Comparison of ENCODE assay signal across 29 mouse cellular contexts in the genomic region with DNA sequence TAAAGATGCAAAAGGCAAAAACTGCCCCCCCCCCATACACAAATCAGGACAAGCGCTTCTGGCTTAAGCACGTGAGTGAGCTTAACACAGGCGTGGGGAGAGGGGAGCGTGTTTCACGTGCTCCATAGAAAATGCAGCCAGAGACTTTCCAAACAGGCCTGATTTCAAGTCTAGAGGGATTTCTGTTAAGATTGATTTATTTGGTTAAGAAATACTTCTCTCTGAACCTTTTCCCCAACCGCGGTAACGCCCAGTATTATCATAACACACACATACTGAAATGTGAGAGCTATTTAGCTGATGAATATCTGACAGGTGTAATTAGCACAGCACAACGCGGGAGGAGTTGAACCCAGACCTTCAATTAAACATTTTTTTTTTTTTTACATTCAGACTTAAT. TPM values are rescaled to one million over a fixed set of nuclear protein-coding genes. Genes with fewer than 3 reads are reported as not detected.
DNase-seq lines count a peak whose midpoint lies in the region; ATAC-seq and TF ChIP-seq lines count a peak whose summit lies in the region.
"Had no signal": no experiment of that assay in that cellular context is flagged by ENCODE, and none has a peak within 500 bp of the region (broad histone marks: within the 10 kb centered on the region; RNA-seq: fewer than 3 reads in every experiment).

No protein-coding gene starts in this region.

- no peak overlapping the region for H3K9ac ChIP-seq in stomach, embryonic 14.5 days (replicated peaks; ENCODE audit: low read depth, low read length)
- H3K9ac ChIP-seq: liver, postnatal 0 days; neural tube, embryonic 12.5 days had no signal

- H3K4me2 ChIP-seq in stomach, embryonic 14.5 days (replicated peaks; ENCODE audit: low read depth, low read length) = no peak overlapping the region
- H3K4me2 ChIP-seq: midbrain, embryonic 11.5 days; neural tube, embryonic 12.5 days had no signal

- TF ChIP-seq POLR2A in kidney, adult 2 months (IDR thresholded peaks at IDR 0.05; ENCODE audit: low read depth, low read length) = no peak

- peak overlapping the region; percentile 29; the same call in 1 of the 2 replicates for H3K27ac ChIP-seq in left cerebral cortex, adult 2 months
- H3K27ac ChIP-seq in stomach, embryonic 14.5 days (ENCODE audit: low read length) = no peak overlapping the region
- H3K27ac ChIP-seq in kidney, adult 2 months (ENCODE audit: insufficient read depth, low read depth, low read length) = no peak overlapping the region
- H3K27ac ChIP-seq: neural tube, embryonic 12.5 days had no signal

- peak; percentile 70 for ATAC-seq in stomach, embryonic 14.5 days (ENCODE audit: insufficient number of reproducible peaks, insufficient read depth, low FRiP score, low read depth)
- ATAC-seq: activated CD4-positive, CD25-positive, alpha-beta regulatory T cell, adult 4 months; CD4-positive, CD25-positive, alpha-beta regulatory T cell, adult 4 months; hindbrain, embryonic 16.5 days; intestine, postnatal 0 days; liver, postnatal 0 days had no signal

- H3K27me3 ChIP-seq in stomach, embryonic 14.5 days (ENCODE audit: control insufficient read depth, insufficient read depth, low read length) = no peaks in the 10 kb centered on the region
- no peaks in the 10 kb centered on the region for H3K27me3 ChIP-seq in kidney, adult 2 months (replicated peaks; ENCODE audit: control insufficient read depth, insufficient read depth, low read length)
- H3K27me3 ChIP-seq: neural tube, embryonic 12.5 days had no signal

- 0 out of 2 replicates have a peak, but pooled peaks cover 8% of the 10 kb centered on the region for H3K36me3 ChIP-seq in stomach, embryonic 14.5 days (ENCODE audit: control insufficient read depth, insufficient read depth, low read length)
- no peaks in the 10 kb centered on the region for H3K36me3 ChIP-seq in kidney, adult 2 months (ENCODE audit: control insufficient read depth, insufficient read depth, low read length)

- H3K4me3 ChIP-seq in left cerebral cortex, adult 2 months = no peak overlapping the region
- no peak overlapping the region for H3K4me3 ChIP-seq in stomach, embryonic 14.5 days (ENCODE audit: low read depth, low read length)
- no peak overlapping the region for H3K4me3 ChIP-seq in kidney, adult 2 months (ENCODE audit: insufficient read depth, low read depth, low read length)
- H3K4me3 ChIP-seq: neural tube, embryonic 12.5 days had no signal

- WGBS in stomach, embryonic 14.5 days = 15% methylated on average over 10 of the region's 10 CpGs
- 61% methylated on average over 10 of the region's 10 CpGs for WGBS in kidney, adult 2 months

- H3K4me1 ChIP-seq in stomach, embryonic 14.5 days (ENCODE audit: control insufficient read depth, insufficient read depth, low read length) = no peaks in the 10 kb centered on the region
- no peaks in the 10 kb centered on the region for H3K4me1 ChIP-seq in kidney, adult 2 months (ENCODE audit: control insufficient read depth, insufficient read depth, low read length)
- H3K4me1 ChIP-seq: neural tube, embryonic 12.5 days had no signal

- no peaks in the 10 kb centered on the region for H3K9me3 ChIP-seq in stomach, embryonic 14.5 days (ENCODE audit: control insufficient read depth, low read depth, low read length)
- H3K9me3 ChIP-seq: neural tube, embryonic 12.5 days had no signal

- no peak for TF ChIP-seq CTCF in left cerebral cortex, adult 2 months (IDR thresholded peaks at IDR 0.05)
- no peak for TF ChIP-seq CTCF in kidney, adult 2 months (conservative IDR thresholded peaks at IDR 0.05; ENCODE audit: insufficient read depth, insufficient read length, low read depth, low read length)

- DNase-seq in embryo, embryonic 11 days = peak; percentile 24
- DNase-seq in embryo, embryonic 10 days (ENCODE audit: low spot score) = no peak
- DNase-seq in left cerebral cortex, adult 2 months (ENCODE audit: extremely low spot score in 1 of 2, low spot score in 2 of 2) = no peak
- no peak for DNase-seq in left cerebral cortex, adult 9 months (ENCODE audit: low spot score in 2 of 2)
- peak; percentile 27 for DNase-seq in NIH3T3 (ENCODE audit: low read depth)
- no peak for DNase-seq in kidney, adult 2 months
- no peak for DNase-seq in cerebellum, adult 11 months
- DNase-seq: adrenal gland, postnatal 25 days; cerebellum, adult 18-20 months; cerebellum, postnatal 25 days; gastrocnemius, postnatal 14 days; liver, postnatal 0 days; thymus, postnatal 36 days had no signal

- intact Hi-C loops in left cerebral cortex, adult 2 months (cut with DNase I) = loop anchor here (1.0 kb wide), 1 partner anchor 80 kb away; no protein-coding TSS in a partner anchor

RNA-seq across cellular contexts. Expression of gene Cldn22, which starts 0.5 kb away (rescaled TPM):
- under 1 TPM in 1 of 2 experiments, not detected in 1; 0.58 TPM for total RNA-seq in left cerebral cortex, adult 2 months (2021)
- polyA plus RNA-seq in stomach, embryonic 14.5 days (2014; fragmentation: Nextera tagmentation; extraction: Ambion mirVana) = not detected in 2 replicates
- polyA plus RNA-seq in kidney, adult 2 months (2012; rRNA removed) = 0.77 and 1.3 TPM in 2 replicates
- total RNA-seq: heart, adult 8-10 months; hematopoietic stem cell, adult 5-6 weeks; liver, adult 2 months had no signal
- polyA plus RNA-seq: CD4-positive, CD25-positive, alpha-beta regulatory T cell, adult 4 months; heart, embryonic 16.5 days; hindbrain, embryonic 16.5 days; intestine, postnatal 0 days; kidney, embryonic 16.5 days; liver, adult 2 months; liver, postnatal 0 days; midbrain, embryonic 11.5 days; neural tube, embryonic 12.5 days had no signal

RNA-seq across cellular contexts. Expression of gene Cldn24, which starts 1.8 kb away (rescaled TPM):
- not detected for total RNA-seq in left cerebral cortex, adult 2 months (2021)
- not detected in 2 replicates for polyA plus RNA-seq in stomach, embryonic 14.5 days (2014; fragmentation: Nextera tagmentation; extraction: Ambion mirVana)
- not detected in 2 replicates for polyA plus RNA-seq in kidney, adult 2 months (2012; rRNA removed)
- total RNA-seq: adrenal gland, postnatal 25 days; ES-E14; gastrocnemius, postnatal 14 days; heart, adult 8-10 months; hematopoietic stem cell, adult 5-6 weeks; layer of hippocampus, postnatal 14 days; left cerebral cortex, postnatal 25 days; liver, adult 2 months had no signal
- polyA plus RNA-seq: activated CD4-positive, CD25-positive, alpha-beta regulatory T cell, adult 4 months; CD4-positive, CD25-positive, alpha-beta regulatory T cell, adult 4 months; heart, embryonic 16.5 days; hindbrain, embryonic 16.5 days; intestine, postnatal 0 days; kidney, embryonic 16.5 days; liver, adult 2 months; liver, postnatal 0 days; midbrain, embryonic 11.5 days; neural tube, embryonic 12.5 days; spleen, adult 2 months had no signal

Comparison
In these comparisons a context has a peak if more than half of its experiments do, and no peak if none do; other contexts are left out.
1. DNase-seq: peak in embryo, embryonic 11 days (single experiment) and NIH3T3 (single experiment); none in embryo, embryonic 10 days (single experiment), left cerebral cortex, adult 2 months (0 of 2), left cerebral cortex, adult 9 months (0 of 2), kidney, adult 2 months (single experiment) and cerebellum, adult 11 months (single experiment).